Mouse (Mus musculus): ENCODE results near the gene Nt5c3b. TPM values are rescaled to one million over a fixed set of nuclear protein-coding genes. Genes with fewer than 3 reads are reported as not detected.

Gene Nt5c3b
- total RNA-seq, 4 experiments from 2014 or later = 6.2 to 8.4 (median 7.7) TPM

- no peak for DNase-seq (ENCODE audit: low spot score in 2 of 2)
Measured at GRCm38 (mm10) chr11:100428612-100429199, 12.9 kb downstream of the Nt5c3b start.

GRCm38 (mm10) chr11:100426820-100427219, 14.8 kb downstream of the Nt5c3b start:
- DNase-seq (ENCODE audit: low spot score in 2 of 2) = no peak

GRCm38 (mm10) chr11:100425851-100426250, 15.8 kb downstream of the Nt5c3b start:
- DNase-seq (ENCODE audit: low spot score in 2 of 2) = peak; percentile 53 to 54

- DNase-seq (ENCODE audit: low spot score in 2 of 2) = no peak
Measured at GRCm38 (mm10) chr11:100423836-100424235, 17.8 kb downstream of the Nt5c3b start.

- no peak for DNase-seq (ENCODE audit: low spot score in 2 of 2)
Measured at GRCm38 (mm10) chr11:100421537-100421936, 20.1 kb downstream of the Nt5c3b start.

- DNase-seq (ENCODE audit: low spot score in 2 of 2) = peak; percentile 32 to 44
Measured at GRCm38 (mm10) chr11:100414914-100415822, 26.4 kb downstream of the Nt5c3b start, which contains the start of gene Fkbp10. Fkbp10 (plus strand) TSS chr11:100415697.

GRCm38 (mm10) chr11:100414021-100414913, 27.3 kb downstream of the Nt5c3b start, which contains the start of gene P3h4:
P3h4 (minus strand) TSS chr11:100414836.
- peak; percentile 71 for DNase-seq (ENCODE audit: low spot score in 2 of 2)

- DNase-seq (ENCODE audit: low spot score in 2 of 2) = no peak
Measured at GRCm38 (mm10) chr11:100413541-100413940, 28.1 kb downstream of the Nt5c3b start.

- DNase-seq (ENCODE audit: low spot score in 2 of 2) = no peak
Measured at GRCm38 (mm10) chr11:100411736-100412135, 29.9 kb downstream of the Nt5c3b start.

GRCm38 (mm10) chr11:100409686-100410085, 31.9 kb downstream of the Nt5c3b start:
- DNase-seq (ENCODE audit: low spot score in 2 of 2) = no peak

- DNase-seq (ENCODE audit: low spot score in 2 of 2) = no peak
Measured at GRCm38 (mm10) chr11:100408835-100409462, 32.7 kb downstream of the Nt5c3b start.

- DNase-seq (ENCODE audit: low spot score in 2 of 2) = peak in 1 of 2 experiments; percentile 65
Measured at GRCm38 (mm10) chr11:100408076-100408834, 33.4 kb downstream of the Nt5c3b start.

- DNase-seq (ENCODE audit: low spot score in 2 of 2) = no peak
Measured at GRCm38 (mm10) chr11:100406995-100407705, 34.5 kb downstream of the Nt5c3b start.

GRCm38 (mm10) chr11:100406273-100406672, 35.3 kb downstream of the Nt5c3b start:
- DNase-seq (ENCODE audit: low spot score in 2 of 2) = no peak

- no peak for DNase-seq (ENCODE audit: low spot score in 2 of 2)
Measured at GRCm38 (mm10) chr11:100404456-100405074, 37.0 kb downstream of the Nt5c3b start.

GRCm38 (mm10) chr11:100403445-100404134, 38.0 kb downstream of the Nt5c3b start:
- no peak for DNase-seq (ENCODE audit: low spot score in 2 of 2)

GRCm38 (mm10) chr11:100402682-100403081, 38.9 kb downstream of the Nt5c3b start:
- no peak for DNase-seq (ENCODE audit: low spot score in 2 of 2)

GRCm38 (mm10) chr11:100402240-100402639, 39.4 kb downstream of the Nt5c3b start:
- no peak for DNase-seq (ENCODE audit: low spot score in 2 of 2)

Data from gastrocnemius, adult 8-10 months (tissue).